Mouse (Mus musculus) CD4-positive, CD25-positive, alpha-beta regulatory T cell, adult 9 weeks (primary cell): ENCODE measurements around the gene Mki67. TPM values are rescaled to one million over a fixed set of nuclear protein-coding genes. Genes with fewer than 3 reads are reported as not detected.

Source experiments
- polyA plus RNA-seq: library from polyadenylated mRNA; unstranded; fragments of 100-300 nt; shearing (Covaris generic); gene quantifications from one replicate; pipeline ENCODE4 v1.2.1, GENCODE M21; 2017

The Mki67 gene
- 8.1 TPM for polyA plus RNA-seq

DNA sequence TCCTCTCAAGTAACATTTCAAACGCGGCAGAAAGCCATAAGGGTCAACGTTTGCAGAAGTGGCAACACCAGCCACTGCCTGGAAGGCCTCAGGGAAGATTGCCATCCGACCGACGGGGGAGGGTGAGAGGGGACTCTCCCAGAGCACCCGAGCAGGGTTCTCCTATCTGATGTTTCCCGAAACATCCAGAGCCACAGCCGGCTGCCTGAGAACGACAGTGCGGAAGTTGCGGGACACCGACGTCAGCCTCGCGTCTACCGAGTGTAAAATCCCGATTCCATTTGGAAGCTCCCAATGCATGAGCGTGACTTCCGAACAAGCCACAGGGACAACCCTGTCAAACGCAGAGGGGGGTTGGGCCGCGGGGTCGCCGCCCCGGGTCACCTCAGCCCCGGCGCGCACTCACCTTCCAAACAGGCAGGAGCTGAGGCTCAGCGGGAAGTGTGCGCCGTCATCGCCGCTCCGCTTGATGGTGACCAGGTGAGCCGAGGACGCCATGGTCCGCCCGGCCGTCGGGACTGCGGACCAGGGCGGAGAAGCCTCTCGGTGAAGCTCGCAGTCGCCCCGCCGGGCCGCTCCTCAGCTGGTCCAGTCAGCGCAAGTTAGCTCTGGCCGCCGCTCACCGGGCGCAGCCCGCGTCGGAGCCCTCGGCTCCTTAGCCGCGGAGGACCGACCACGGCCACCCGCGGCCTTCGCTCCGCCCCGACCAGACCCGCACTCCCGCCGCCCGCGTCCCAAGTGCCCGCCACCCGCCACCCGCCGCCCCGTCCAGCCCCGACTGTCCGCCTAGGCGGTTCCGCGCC is at the start of gene Mki67:
Mki67 (minus strand) TSS at position 720 of the 803 bp plus-strand sequence.

Other genes starting within 250 kb of the Mki67 start
- gene Clrn3, start 187.7 kb downstream of the Mki67 start, polyA plus RNA-seq = not detected
- 37.5 TPM for gene Ptpre, start 178.9 kb downstream of the Mki67 start, polyA plus RNA-seq